Mouse (Mus musculus) frontal cortex, adult (tissue): ENCODE results near the gene CN725425.

ENCODE experiments used
- ATAC-seq: cut with Nextera tagmentation; 2 replicates; pipeline ENCODE4 v1.9.2; 2017; ENCODE audit warnings: mild to moderate bottlenecking, moderate library complexity, mixed read lengths; ENCODE audit not compliant: low TSS enrichment

Gene CN725425

GRCm38 (mm10) chr15:91206518-91206917 is 7.2 kb downstream of the CN725425 start:
- no peak for ATAC-seq

- ATAC-seq, result no peak
Observed at GRCm38 (mm10) chr15:91237294-91237693, 38.0 kb downstream of the CN725425 start.

- no peak for ATAC-seq
Observed at GRCm38 (mm10) chr15:91240683-91241335, 41.5 kb downstream of the CN725425 start.

GRCm38 (mm10) chr15:91250815-91251214 is 51.5 kb downstream of the CN725425 start:
- no peak for ATAC-seq

- ATAC-seq, result no peak
Observed at GRCm38 (mm10) chr15:91251544-91252408, 52.5 kb downstream of the CN725425 start.

- ATAC-seq, result no peak
Observed at GRCm38 (mm10) chr15:91252956-91253355, 53.7 kb downstream of the CN725425 start.

- ATAC-seq, result no peak
Observed at GRCm38 (mm10) chr15:91255308-91255707, 56.0 kb downstream of the CN725425 start.

- no peak for ATAC-seq
Observed at GRCm38 (mm10) chr15:91257140-91257539, 57.8 kb downstream of the CN725425 start.

- ATAC-seq, result peak; percentile 55; the same call in 1 of the 2 replicates
Observed at GRCm38 (mm10) chr15:91260578-91260977, 61.3 kb downstream of the CN725425 start.

GRCm38 (mm10) chr15:91263926-91264325 is 64.6 kb downstream of the CN725425 start:
- no peak for ATAC-seq

- ATAC-seq, result no peak
Observed at GRCm38 (mm10) chr15:91268532-91268931, 69.2 kb downstream of the CN725425 start.

GRCm38 (mm10) chr15:91275961-91276360 is 76.7 kb downstream of the CN725425 start:
- no peak for ATAC-seq

GRCm38 (mm10) chr15:91279571-91279970 is 80.3 kb downstream of the CN725425 start:
- ATAC-seq, result no peak

- peak; percentile 48; the same call in 1 of the 2 replicates for ATAC-seq
Observed at GRCm38 (mm10) chr15:91281521-91281920, 82.2 kb downstream of the CN725425 start.

GRCm38 (mm10) chr15:91282822-91283221 is 83.5 kb downstream of the CN725425 start:
- ATAC-seq, result peak; percentile 62

GRCm38 (mm10) chr15:91283418-91283817 is 84.1 kb downstream of the CN725425 start:
- 0 out of 2 replicates have a peak, but pooled peaks have one; percentile 3 for ATAC-seq

- no peak for ATAC-seq
Observed at GRCm38 (mm10) chr15:91299319-91299835, 100.1 kb downstream of the CN725425 start.

GRCm38 (mm10) chr15:91301366-91301765 is 102.1 kb downstream of the CN725425 start:
- peak; percentile 50; the same call in 1 of the 2 replicates for ATAC-seq

GRCm38 (mm10) chr15:91304296-91304852 is 105.1 kb downstream of the CN725425 start:
- ATAC-seq, result peak; percentile 56
